Mouse (Mus musculus) lung, adult 2 months (tissue): ENCODE measurements around the gene Tnrc18.

Experiments used
- CTCF ChIP-seq: fragments of 200-500 bp; IDR thresholded peaks from 2 replicates; pipeline ENCODE4 v1.5.1; 2011; ENCODE audit warnings: mild to moderate bottlenecking, low read length, control low read depth; ENCODE audit not compliant: insufficient read depth
- POLR2A ChIP-seq: fragments of 200-500 bp; IDR thresholded peaks from 2 replicates; pipeline ENCODE4 v1.6.1; 2011; ENCODE audit warnings: low read depth, mild to moderate bottlenecking, control low read depth, low read length, borderline replicate concordance; ENCODE audit errors: extremely low read depth

- TF ChIP-seq CTCF, result no peak
- TF ChIP-seq POLR2A, result no peak
These were observed 6.5 kb downstream of the Tnrc18 start for GRCm38 (mm10) chr5:142810710-142811599.
